Mouse (Mus musculus) A20 (cell line): ENCODE results near the gene Lrrc15.
A peak's percentile ranks its signal among the peaks of the same experiment; 100 is the strongest.

Experiments
- DNase-seq: peaks from one replicate; pipeline ENCODE4 v3.0.0-alpha.2; 2011; ENCODE audit warnings: low read depth, low spot score

The Lrrc15 gene

GRCm38 (mm10) chr16:30278406-30278805 lies 4.7 kb downstream of the Lrrc15 start:
- DNase-seq: no peak

- DNase-seq: no peak
Measured at GRCm38 (mm10) chr16:30275558-30276340, 7.3 kb downstream of the Lrrc15 start.

GRCm38 (mm10) chr16:30273065-30273464 lies 10.0 kb downstream of the Lrrc15 start:
- DNase-seq: no peak

GRCm38 (mm10) chr16:30271941-30272595 lies 11.0 kb downstream of the Lrrc15 start:
- peak; percentile 88 for DNase-seq

- no peak for DNase-seq
Measured at GRCm38 (mm10) chr16:30271223-30271761, 11.8 kb downstream of the Lrrc15 start.

GRCm38 (mm10) chr16:30267359-30267758 lies 15.7 kb downstream of the Lrrc15 start, which contains the start of gene Cpn2:
TSS of gene Cpn2 (minus strand) at chr16:30267499.
- DNase-seq: no peak

- no peak for DNase-seq
Measured at GRCm38 (mm10) chr16:30266561-30266960, 16.5 kb downstream of the Lrrc15 start.

- no peak for DNase-seq
Measured at GRCm38 (mm10) chr16:30265611-30266010, 17.4 kb downstream of the Lrrc15 start.

- no peak for DNase-seq
Measured at GRCm38 (mm10) chr16:30263156-30263555, 19.9 kb downstream of the Lrrc15 start.

GRCm38 (mm10) chr16:30262664-30263063 lies 20.4 kb downstream of the Lrrc15 start:
- peak; percentile 74 for DNase-seq

- peak; percentile 13 for DNase-seq
Measured at GRCm38 (mm10) chr16:30262157-30262556, 20.9 kb downstream of the Lrrc15 start.

GRCm38 (mm10) chr16:30261341-30261740 lies 21.7 kb downstream of the Lrrc15 start:
- DNase-seq: no peak

- DNase-seq: no peak
Measured at GRCm38 (mm10) chr16:30260012-30260635, 22.9 kb downstream of the Lrrc15 start.

- DNase-seq: no peak
Measured at GRCm38 (mm10) chr16:30259444-30259843, 23.6 kb downstream of the Lrrc15 start.

GRCm38 (mm10) chr16:30258441-30258840 lies 24.6 kb downstream of the Lrrc15 start:
- DNase-seq: no peak

- no peak for DNase-seq
Measured at GRCm38 (mm10) chr16:30257718-30258117, 25.3 kb downstream of the Lrrc15 start.

- DNase-seq: no peak
Measured at GRCm38 (mm10) chr16:30255061-30255460, 28.0 kb downstream of the Lrrc15 start.

- DNase-seq: no peak
Measured at GRCm38 (mm10) chr16:30253900-30254299, 29.2 kb downstream of the Lrrc15 start.

GRCm38 (mm10) chr16:30253374-30253773 lies 29.7 kb downstream of the Lrrc15 start:
- no peak for DNase-seq

GRCm38 (mm10) chr16:30252003-30252418 lies 31.0 kb downstream of the Lrrc15 start:
- DNase-seq: peak; percentile 89

GRCm38 (mm10) chr16:30244037-30244700 lies 38.9 kb downstream of the Lrrc15 start:
- no peak for DNase-seq

- no peak for DNase-seq
Measured at GRCm38 (mm10) chr16:30241623-30242022, 41.4 kb downstream of the Lrrc15 start.
